Mouse (Mus musculus) liver, embryonic 14.5 days (tissue): ENCODE measurements at regions not wholly inside any gene's neighbourhood (a gene's known extent, or its start where the extent isn't known, plus 50 kb on each side); places are given as distances from the start of the nearest gene placed in this dataset.

Experiments
- CTCF ChIP-seq: IDR thresholded peaks from 2 replicates; pipeline ENCODE4 v1.5.1; 2016; ENCODE audit warnings: antibody characterized with exemption, low read depth, control low read depth
- EP300 ChIP-seq: IDR thresholded peaks from 2 replicates; pipeline ENCODE4 v1.6.1; 2016; ENCODE audit warnings: antibody characterized with exemption, low read depth

DNA sequence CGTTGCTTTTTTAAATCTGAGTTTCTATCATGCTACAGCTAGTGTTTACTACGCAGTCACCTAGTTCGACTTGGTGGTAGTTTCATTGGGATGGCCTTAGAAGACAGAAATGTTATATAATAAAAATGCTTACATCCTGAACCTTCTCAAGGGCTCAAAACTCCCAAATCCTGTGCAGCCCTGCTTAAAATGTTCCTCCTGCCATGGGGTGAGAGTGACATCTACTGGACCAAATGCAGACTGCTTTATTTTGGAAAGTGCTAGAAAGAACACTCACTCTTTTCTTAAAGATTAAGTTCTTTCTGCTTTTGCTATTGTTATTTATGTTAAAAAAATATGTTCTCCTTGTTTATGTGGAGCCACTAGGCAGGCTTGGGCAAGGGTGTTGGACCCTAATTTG is 66.9 kb upstream of the Egfl6 start:
- TF ChIP-seq EP300 (no peak), CTCF (peak; percentile 52)
